Mouse (Mus musculus) embryonic facial prominence, embryonic 13.5 days (tissue): ENCODE results near the gene Sptbn4. TPM values are rescaled to one million over a fixed set of nuclear protein-coding genes. Genes with fewer than 3 reads are reported as not detected.
A peak's percentile ranks its signal among the peaks of the same experiment; 100 is the strongest.
"Not testable (repeated sequence)": the region's sequence is repeated elsewhere in the genome, so short reads cannot be mapped to it uniquely, and the experiment has no call there.

Experiments used
- ATAC-seq: fragments of 200-750 bp; cut with Nextera tagmentation; 2 replicates; pipeline ENCODE4 v1.8.0; 2017; ENCODE audit warnings: low read depth; ENCODE audit not compliant: insufficient number of reproducible peaks, insufficient read depth, low FRiP score, low TSS enrichment
- H3K27ac ChIP-seq: fragments of 300-500 bp; sonication (generic); 2 replicates; pipeline ENCODE4 v1.5.1; 2015; ENCODE audit warnings: moderate library complexity, mild to moderate bottlenecking, inconsistent platforms
- H3K27me3 ChIP-seq: fragments of 300-500 bp; sonication (generic); 2 replicates; pipeline ENCODE4 v1.6.1; 2015; ENCODE audit warnings: mild to moderate bottlenecking, inconsistent platforms
- H3K36me3 ChIP-seq: fragments of 300-500 bp; sonication (generic); 2 replicates; pipeline ENCODE4 v1.6.1; 2015; ENCODE audit warnings: mild to moderate bottlenecking, inconsistent platforms
- H3K4me1 ChIP-seq: fragments of 300-500 bp; sonication (generic); 2 replicates; pipeline ENCODE4 v1.6.1; 2015; ENCODE audit warnings: inconsistent platforms
- H3K4me2 ChIP-seq: fragments of 300-500 bp; sonication (generic); 2 replicates; pipeline ENCODE4 v1.6.1; 2015; ENCODE audit warnings: moderate library complexity, mild to moderate bottlenecking, inconsistent platforms
- H3K4me3 ChIP-seq: fragments of 300-500 bp; sonication (generic); 2 replicates; pipeline ENCODE4 v1.5.1; 2015; ENCODE audit warnings: mild to moderate bottlenecking, inconsistent platforms
- H3K9ac ChIP-seq: fragments of 300-500 bp; sonication (generic); 2 replicates; pipeline ENCODE4 v1.6.1; 2015; ENCODE audit warnings: mild to moderate bottlenecking, inconsistent platforms
- H3K9me3 ChIP-seq: fragments of 300-500 bp; sonication (generic); 2 replicates; pipeline ENCODE4 v1.6.1; 2016; ENCODE audit warnings: inconsistent platforms
- WGBS: fragments of 180-500 bp; shearing (Covaris S2); methylation state at CpG from one replicate; pipeline ENCODE4 v1.1.7; 2015; ENCODE audit warnings: mixed read lengths; 5-methylcytosine and 5-hydroxymethylcytosine counted together
- polyA plus RNA-seq: library from polyadenylated mRNA; unstranded; fragments of >200 nt; fragmentation: Nextera tagmentation; extraction: Ambion mirVana; gene quantifications from 2 replicates; pipeline ENCODE4 v1.2.1, GENCODE M21; 2015

Gene Sptbn4
- 0.56 and 0.73 TPM in 2 replicates for polyA plus RNA-seq

- under 1% methylated on average over 54 of the region's 54 CpGs for WGBS
- H3K4me2 ChIP-seq, result peak within 1 kb of the TSS; percentile 98
- peak within 1 kb of the TSS; percentile 55; the same call in 1 of the 2 replicates for H3K27ac ChIP-seq
- H3K9ac ChIP-seq, result peak within 1 kb of the TSS; percentile 78
- H3K36me3 ChIP-seq, result no peaks in the 10 kb centered on the region
- peak within 1 kb of the TSS; percentile 62 for H3K4me3 ChIP-seq
- peak; percentile 93 for ATAC-seq
- H3K27me3 ChIP-seq, result peaks cover 37% of the 10 kb centered on the region
- peaks cover 28% of the 10 kb centered on the region for H3K4me1 ChIP-seq
- no peaks in the 10 kb centered on the region for H3K9me3 ChIP-seq
These were observed at the start of gene Sptbn4, which contains the start of gene Blvrb for GRCm38 (mm10) chr7:27447419-27448286. Gene Sptbn4, minus strand, starts transcription at chr7:27447686. Gene Blvrb, plus strand, starts transcription at chr7:27447978.

- WGBS, result 89% methylated on average over 9 of the region's 9 CpGs
- not testable (repeated sequence) for H3K9ac ChIP-seq, H3K4me2 ChIP-seq, H3K27ac ChIP-seq, H3K36me3 ChIP-seq, H3K9me3 ChIP-seq, H3K4me3 ChIP-seq, ATAC-seq, H3K27me3 ChIP-seq
- H3K4me1 ChIP-seq, result peaks cover 22% of the 10 kb centered on the region
These were observed 47.3 kb upstream of the Sptbn4 start for GRCm38 (mm10) chr7:27494659-27495367.

GRCm38 (mm10) chr7:27493450-27493849, 46.0 kb upstream of the Sptbn4 start:
- peaks cover 27% of the 10 kb centered on the region for H3K4me1 ChIP-seq
- no peak overlapping the region for H3K27ac ChIP-seq
- no peaks in the 10 kb centered on the region for H3K27me3 ChIP-seq
- peaks cover 14% of the 10 kb centered on the region for H3K36me3 ChIP-seq
- no peak overlapping the region for H3K9ac ChIP-seq
- 78% methylated on average over 5 of the region's 5 CpGs for WGBS
- no peaks in the 10 kb centered on the region for H3K9me3 ChIP-seq
- no peak overlapping the region for H3K4me3 ChIP-seq
- no peak for ATAC-seq
- H3K4me2 ChIP-seq, result no peak overlapping the region

GRCm38 (mm10) chr7:27493022-27493421, 45.5 kb upstream of the Sptbn4 start:
- Histone ChIP-seq H3K9ac (no peak overlapping the region), H3K36me3 (peaks cover 14% of the 10 kb centered on the region), H3K27me3 (no peaks in the 10 kb centered on the region), H3K4me1 (peaks cover 32% of the 10 kb centered on the region), H3K4me2 (no peak overlapping the region), H3K4me3 (no peak overlapping the region), H3K27ac (no peak overlapping the region), H3K9me3 (no peaks in the 10 kb centered on the region)
- ATAC-seq, result no peak
- WGBS, result 76% methylated on average over 3 of the region's 3 CpGs

- H3K36me3 ChIP-seq, result peaks cover 14% of the 10 kb centered on the region
- no peak overlapping the region for H3K9ac ChIP-seq
- no peak overlapping the region for H3K27ac ChIP-seq
- WGBS, result 71% methylated on average over 7 of the region's 7 CpGs
- no peaks in the 10 kb centered on the region for H3K9me3 ChIP-seq
- ATAC-seq, result no peak
- peaks cover 34% of the 10 kb centered on the region for H3K4me1 ChIP-seq
- H3K4me3 ChIP-seq, result no peak overlapping the region
- H3K27me3 ChIP-seq, result no peaks in the 10 kb centered on the region
- H3K4me2 ChIP-seq, result no peak overlapping the region
These were observed 44.4 kb upstream of the Sptbn4 start for GRCm38 (mm10) chr7:27491856-27492255.

GRCm38 (mm10) chr7:27490543-27491329, 43.2 kb upstream of the Sptbn4 start:
- Histone ChIP-seq H3K27me3 (no peaks in the 10 kb centered on the region), H3K4me1 (peaks cover 36% of the 10 kb centered on the region), H3K4me2 (peak overlapping the region; percentile 67), H3K9me3 (no peaks in the 10 kb centered on the region), H3K9ac (peak overlapping the region; percentile 72), H3K27ac (peak overlapping the region; percentile 89), H3K4me3 (peak overlapping the region; percentile 41), H3K36me3 (peaks cover 14% of the 10 kb centered on the region)
- ATAC-seq, result peak; percentile 53
- WGBS, result 1% methylated on average over 32 of the region's 33 CpGs

GRCm38 (mm10) chr7:27490227-27490542, 42.7 kb upstream of the Sptbn4 start:
- peak overlapping the region; percentile 72 for H3K9ac ChIP-seq

GRCm38 (mm10) chr7:27489270-27489869, 41.9 kb upstream of the Sptbn4 start:
- Histone ChIP-seq H3K4me2 (0 out of 2 replicates have a peak overlapping the region, but pooled peaks have one; percentile 67), H3K4me3 (no peak overlapping the region), H3K9ac (0 out of 2 replicates have a peak overlapping the region, but pooled peaks have one; percentile 27), H3K36me3 (peaks cover 14% of the 10 kb centered on the region), H3K9me3 (no peaks in the 10 kb centered on the region), H3K27me3 (no peaks in the 10 kb centered on the region), H3K27ac (peak overlapping the region; percentile 89), H3K4me1 (peaks cover 39% of the 10 kb centered on the region)
- ATAC-seq, result no peak
- 89% methylated on average over 25 of the region's 25 CpGs for WGBS

More at GRCm38 (mm10) chr7:27490227-27490542, 42.7 kb upstream of the Sptbn4 start:
- peaks cover 14% of the 10 kb centered on the region for H3K36me3 ChIP-seq
- H3K9me3 ChIP-seq, result no peaks in the 10 kb centered on the region
- peak overlapping the region; percentile 41 for H3K4me3 ChIP-seq
- 12% methylated on average over 4 of the region's 4 CpGs for WGBS
- peak overlapping the region; percentile 89 for H3K27ac ChIP-seq
- H3K27me3 ChIP-seq, result no peaks in the 10 kb centered on the region
- H3K4me2 ChIP-seq, result peak overlapping the region; percentile 67
- no peak for ATAC-seq
- H3K4me1 ChIP-seq, result peaks cover 39% of the 10 kb centered on the region

- H3K4me2 ChIP-seq, result peak overlapping the region; percentile 65
- H3K36me3 ChIP-seq, result peaks cover 14% of the 10 kb centered on the region
- H3K27ac ChIP-seq, result peak overlapping the region; percentile 99
- H3K9me3 ChIP-seq, result no peaks in the 10 kb centered on the region
- peaks cover 39% of the 10 kb centered on the region for H3K4me1 ChIP-seq
- no peak for ATAC-seq
- H3K27me3 ChIP-seq, result no peaks in the 10 kb centered on the region
- H3K9ac ChIP-seq, result peak overlapping the region; percentile 85
- under 1% methylated on average over 13 of the region's 13 CpGs for WGBS
- H3K4me3 ChIP-seq, result peak overlapping the region; percentile 75
These were observed 40.3 kb upstream of the Sptbn4 start for GRCm38 (mm10) chr7:27487740-27488268.

- H3K4me2 ChIP-seq, result peak within 1 kb of the TSS; percentile 65
- WGBS, result under 1% methylated on average over 77 of the region's 80 CpGs
- H3K27me3 ChIP-seq, result no peaks in the 10 kb centered on the region
- peak; percentile 94 for ATAC-seq
- H3K4me1 ChIP-seq, result peaks cover 44% of the 10 kb centered on the region
- no peaks in the 10 kb centered on the region for H3K9me3 ChIP-seq
- peak within 1 kb of the TSS; percentile 75 for H3K4me3 ChIP-seq
- H3K27ac ChIP-seq, result peak within 1 kb of the TSS; percentile 99
- H3K36me3 ChIP-seq, result peaks cover 14% of the 10 kb centered on the region
- peak within 1 kb of the TSS; percentile 85 for H3K9ac ChIP-seq
These were observed 39.5 kb upstream of the Sptbn4 start, which contains the start of gene Sertad1 for GRCm38 (mm10) chr7:27486770-27487697. Gene Sertad1, plus strand, starts transcription at chr7:27486910.
